Mouse (Mus musculus) liver, embryonic 16.5 days (tissue): ENCODE results near the gene Tnfaip3. TPM values are rescaled to one million over a fixed set of nuclear protein-coding genes. Genes with fewer than 3 reads are reported as not detected.

Source experiments
- ATAC-seq: fragments of 200-750 bp; cut with Nextera tagmentation; 2 replicates; pipeline ENCODE4 v1.8.0; 2017; ENCODE audit warnings: low read depth, mild to moderate bottlenecking, moderate number of reproducible peaks, moderate library complexity
- H3K27ac ChIP-seq: fragments of 300-500 bp; sonication (generic); 2 replicates; pipeline ENCODE4 v1.5.1; 2014; ENCODE audit warnings: mild to moderate bottlenecking, low read length
- H3K27me3 ChIP-seq: fragments of 300-500 bp; sonication (generic); 2 replicates; pipeline ENCODE4 v1.6.1; 2014; ENCODE audit warnings: low read depth, low read length, mixed read lengths; ENCODE audit not compliant: control insufficient read depth, insufficient read depth
- H3K36me3 ChIP-seq: fragments of 300-500 bp; sonication (generic); 2 replicates; pipeline ENCODE4 v1.6.1; 2014; ENCODE audit warnings: mild to moderate bottlenecking; ENCODE audit not compliant: control insufficient read depth, insufficient read depth
- H3K4me1 ChIP-seq: fragments of 300-500 bp; sonication (generic); 2 replicates; pipeline ENCODE4 v1.6.1; 2014; ENCODE audit warnings: low read depth, low read length, mixed read lengths; ENCODE audit not compliant: control insufficient read depth
- H3K4me2 ChIP-seq: fragments of 300-500 bp; sonication (generic); 2 replicates; pipeline ENCODE4 v1.6.1; 2014; ENCODE audit warnings: low read depth, low read length, mixed read lengths
- H3K4me3 ChIP-seq: fragments of 300-500 bp; sonication (generic); 2 replicates; pipeline ENCODE4 v1.5.1; 2014; ENCODE audit warnings: low read depth, mild to moderate bottlenecking, low read length
- H3K9ac ChIP-seq: fragments of 300-500 bp; sonication (generic); 2 replicates; pipeline ENCODE4 v1.6.1; 2014; ENCODE audit warnings: low read depth, low read length
- H3K9me3 ChIP-seq: fragments of 300-500 bp; sonication (generic); replicated peaks from 2 replicates; pipeline ENCODE4 v1.6.1; 2016; ENCODE audit warnings: low read length; ENCODE audit not compliant: control insufficient read depth
- WGBS: fragments of 180-500 bp; shearing (Covaris S2); extraction: QIAGEN DNeasy Blood & Tissue Kit; methylation state at CpG from one replicate; pipeline ENCODE4 v1.1.7; 2014; ENCODE audit not compliant: insufficient replicate concordance; 5-methylcytosine and 5-hydroxymethylcytosine counted together
- polyA plus RNA-seq: library from polyadenylated mRNA; unstranded; fragments of >200 nt; fragmentation: Nextera tagmentation; extraction: Ambion mirVana; gene quantifications from 2 replicates; pipeline ENCODE4 v1.2.1, GENCODE M21; 2015

Gene Tnfaip3
- polyA plus RNA-seq, 1 experiment from 2014 or later = 2.2 TPM

DNA sequence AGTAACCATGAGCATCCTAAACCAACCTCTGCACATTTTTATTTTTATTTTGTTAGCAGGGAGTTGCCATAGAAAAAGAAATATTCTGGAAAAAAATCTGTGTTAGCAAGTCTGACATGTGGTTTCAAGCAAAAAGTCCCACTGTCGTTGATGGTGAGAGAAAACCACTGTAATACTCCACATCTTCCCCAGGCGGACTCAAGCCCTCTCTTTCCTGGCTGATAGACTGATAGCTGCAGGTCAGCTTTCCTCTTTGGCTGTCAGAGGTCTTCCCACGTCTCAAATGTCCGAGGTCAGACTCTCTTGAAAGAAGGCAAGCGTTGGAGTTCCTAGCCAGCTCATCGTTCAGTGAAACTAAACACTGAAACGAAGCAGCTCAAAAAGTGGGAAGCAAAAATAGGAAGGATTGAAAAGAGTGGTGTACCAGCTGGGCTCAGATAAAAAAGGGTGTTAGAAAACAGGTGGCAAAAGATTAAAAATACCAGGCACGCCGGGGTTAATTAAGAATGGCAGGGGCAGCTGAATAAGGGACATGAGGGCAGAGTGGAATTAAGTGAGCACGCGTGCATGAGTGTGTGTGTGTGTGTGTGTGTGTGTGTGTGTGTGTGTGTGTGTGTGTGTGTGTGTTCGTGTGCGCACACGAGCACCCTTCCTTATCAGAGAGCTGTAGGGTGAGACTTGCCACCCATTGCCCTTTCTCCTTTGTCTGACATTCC lies 55.5 kb downstream of the Tnfaip3 start:
- Histone ChIP-seq H3K4me3 (no peak overlapping the region), H3K36me3 (no peaks in the 10 kb centered on the region), H3K27me3 (no peaks in the 10 kb centered on the region), H3K4me1 (no peaks in the 10 kb centered on the region), H3K9me3 (no peaks in the 10 kb centered on the region), H3K9ac (no peak overlapping the region), H3K27ac (no peak overlapping the region), H3K4me2 (no peak overlapping the region)
- no peak for ATAC-seq
- WGBS = 36% methylated on average over 14 of the region's 14 CpGs

DNA sequence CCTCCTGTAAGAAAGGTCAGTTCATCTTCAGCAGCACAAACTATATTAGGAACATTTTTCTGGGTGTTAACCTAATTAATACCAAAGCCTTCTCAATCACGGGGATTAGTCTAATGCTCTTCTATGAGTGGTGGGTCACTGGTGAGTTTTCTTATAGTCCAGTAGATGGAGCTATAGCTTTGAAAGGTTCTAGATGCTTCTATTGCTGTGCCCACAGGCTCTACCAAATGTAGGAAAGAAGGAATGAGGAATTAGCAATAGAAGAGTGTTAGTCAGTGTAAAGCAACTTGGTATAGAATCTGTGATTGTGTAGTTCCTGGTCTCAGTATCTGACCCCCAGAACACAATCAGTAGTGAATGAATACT lies 61.8 kb downstream of the Tnfaip3 start:
- H3K4me3 ChIP-seq = no peak overlapping the region
- H3K4me2 ChIP-seq = no peak overlapping the region
- no peaks in the 10 kb centered on the region for H3K36me3 ChIP-seq
- 5% methylated on average over 1 of the region's 1 CpGs for WGBS
- no peaks in the 10 kb centered on the region for H3K27me3 ChIP-seq
- ATAC-seq = no peak
- H3K4me1 ChIP-seq = no peaks in the 10 kb centered on the region
- H3K9me3 ChIP-seq = no peaks in the 10 kb centered on the region
- H3K27ac ChIP-seq = no peak overlapping the region
- no peak overlapping the region for H3K9ac ChIP-seq

DNA sequence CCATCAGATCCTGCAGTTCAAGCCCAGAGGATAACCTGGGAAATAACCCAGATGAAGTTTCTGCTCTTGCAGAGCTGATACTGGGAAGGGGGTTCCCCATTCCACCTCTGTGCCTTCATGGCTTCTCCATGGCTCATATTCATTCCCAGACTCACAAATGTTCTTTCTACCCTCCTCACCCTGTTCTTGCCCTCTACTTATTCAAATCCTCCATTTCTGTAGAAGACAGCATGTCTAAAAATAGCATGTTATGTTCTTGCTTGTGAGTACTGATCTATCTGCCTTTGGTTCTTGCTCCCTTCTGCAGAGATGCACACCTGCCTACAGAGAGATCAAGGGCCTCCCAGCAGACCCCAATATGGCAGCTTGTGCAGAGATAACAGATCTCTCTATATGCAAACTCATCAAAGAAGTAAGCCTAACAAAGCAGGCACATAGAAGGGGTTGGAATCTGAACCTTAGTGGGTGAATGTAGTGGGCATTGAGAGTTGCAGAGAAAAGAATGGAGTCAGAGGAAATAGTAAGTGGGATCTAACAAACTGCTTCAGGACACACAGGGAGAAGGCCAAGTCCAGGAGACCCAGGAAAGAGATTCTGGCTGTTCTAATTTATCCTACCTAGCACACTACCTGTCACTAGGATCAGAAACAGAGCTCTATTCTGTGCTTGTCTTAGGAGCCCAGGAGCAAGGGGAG lies 62.3 kb downstream of the Tnfaip3 start:
- ATAC-seq = no peak
- no peaks in the 10 kb centered on the region for H3K9me3 ChIP-seq
- H3K4me1 ChIP-seq = no peaks in the 10 kb centered on the region
- no peak overlapping the region for H3K4me3 ChIP-seq
- H3K36me3 ChIP-seq = no peaks in the 10 kb centered on the region
- H3K4me2 ChIP-seq = no peak overlapping the region
- no peak overlapping the region for H3K9ac ChIP-seq
- H3K27ac ChIP-seq = no peak overlapping the region
- no peaks in the 10 kb centered on the region for H3K27me3 ChIP-seq

Other genes starting within 250 kb of the Tnfaip3 start
- gene Gm4922, start 228.9 kb downstream of the Tnfaip3 start, polyA plus RNA-seq = not detected in 2 replicates
- gene Perp, start 170.6 kb downstream of the Tnfaip3 start, polyA plus RNA-seq = 22.6 and 24.8 TPM in 2 replicates